Mouse (Mus musculus): ENCODE results near the gene Slc35g3.

Slc35g3 gene

DNA sequence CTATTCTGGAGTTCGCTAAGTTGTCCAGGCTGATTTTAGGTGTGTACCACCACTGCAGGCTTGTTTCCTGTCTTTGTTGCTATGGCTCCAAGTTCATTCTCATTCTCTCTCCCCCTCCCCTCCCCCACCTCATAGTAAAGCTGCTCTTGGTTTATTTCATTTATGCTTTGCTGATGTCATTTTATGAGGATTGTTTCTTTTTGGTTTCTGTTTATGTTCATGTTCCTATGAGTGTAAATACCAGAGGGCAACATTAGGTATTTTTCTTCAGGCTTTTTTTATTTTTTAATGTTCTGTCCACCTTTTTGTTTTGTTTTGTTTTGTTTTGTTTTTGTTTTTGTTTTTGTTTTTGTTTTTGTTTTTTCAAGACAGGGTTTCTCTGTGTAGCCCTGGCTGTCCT lies at the start of gene Slc35g3:
Slc35g3 (minus strand) TSS at position 101 of the 400 bp plus-strand sequence.
- in situ Hi-C loops (cut with MboI, MseI) = loop anchor here (25.0 kb wide), 1 partner anchor 900 kb away; the partner anchor contains the start of genes Eno3, Pfn1 and Spag7

DNA sequence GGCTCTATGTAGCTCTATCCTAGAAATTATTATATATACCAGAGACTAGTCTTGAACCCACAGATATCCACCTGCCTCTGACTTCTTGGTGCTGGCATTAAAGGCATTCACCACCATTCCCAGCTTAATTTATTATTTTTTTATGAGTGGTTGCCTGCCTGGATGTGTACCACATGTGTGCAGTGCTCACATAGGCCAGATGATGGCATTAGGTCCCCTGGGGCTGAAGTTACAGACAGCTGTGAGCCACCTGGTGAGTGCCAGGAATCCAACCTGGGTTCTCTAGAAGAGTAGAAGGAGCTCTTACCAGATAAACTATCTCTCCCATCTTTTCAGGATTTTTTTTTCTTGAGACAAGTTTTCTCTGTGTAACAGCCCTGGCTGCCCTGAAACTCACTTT lies 48.5 kb upstream of the Slc35g3 start:
- in situ Hi-C loops (cut with MboI, MseI) = no loop called here

DNA sequence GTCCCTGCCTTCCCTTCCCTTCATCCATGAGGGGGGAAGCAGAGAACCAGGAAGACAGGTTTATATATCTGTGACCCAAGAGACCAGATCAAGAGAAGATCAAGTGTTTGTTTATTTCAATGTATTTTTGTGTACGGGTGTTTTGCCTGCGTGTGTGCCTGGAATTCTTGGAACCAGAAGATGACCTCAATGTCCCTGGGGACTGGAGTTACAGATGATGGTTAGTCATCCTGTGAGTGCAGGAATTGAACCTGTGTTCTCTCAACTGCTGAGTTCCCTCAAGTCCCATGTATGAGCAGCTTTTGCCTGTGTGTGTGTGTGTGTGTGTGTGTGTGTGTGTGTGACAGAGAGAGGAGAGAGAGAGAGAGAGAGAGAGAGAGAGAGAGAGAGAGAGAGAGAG lies 45.9 kb upstream of the Slc35g3 start:
- in situ Hi-C loops (cut with MboI, MseI) = no loop called here

DNA sequence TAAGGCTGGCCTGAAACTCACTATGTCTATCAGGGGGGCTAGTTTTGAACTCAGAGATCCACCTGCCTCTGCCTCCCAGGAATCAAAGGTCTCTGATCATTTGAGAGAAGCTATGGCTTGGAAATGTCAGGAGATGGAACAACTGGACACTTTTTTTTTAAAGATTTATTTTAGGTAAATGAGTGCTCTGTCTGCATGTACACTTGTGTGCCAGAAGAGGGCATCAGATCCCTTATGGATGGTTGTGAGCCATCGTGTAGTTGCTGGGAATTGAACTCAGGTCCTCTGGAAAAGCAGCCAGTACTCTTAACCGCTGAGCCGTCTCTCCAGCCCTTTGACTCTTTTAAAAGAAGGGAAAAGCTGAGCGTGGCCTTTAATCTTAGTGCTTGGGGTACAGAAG lies 44.6 kb upstream of the Slc35g3 start:
- in situ Hi-C loops (cut with MboI, MseI) = no loop called here

DNA sequence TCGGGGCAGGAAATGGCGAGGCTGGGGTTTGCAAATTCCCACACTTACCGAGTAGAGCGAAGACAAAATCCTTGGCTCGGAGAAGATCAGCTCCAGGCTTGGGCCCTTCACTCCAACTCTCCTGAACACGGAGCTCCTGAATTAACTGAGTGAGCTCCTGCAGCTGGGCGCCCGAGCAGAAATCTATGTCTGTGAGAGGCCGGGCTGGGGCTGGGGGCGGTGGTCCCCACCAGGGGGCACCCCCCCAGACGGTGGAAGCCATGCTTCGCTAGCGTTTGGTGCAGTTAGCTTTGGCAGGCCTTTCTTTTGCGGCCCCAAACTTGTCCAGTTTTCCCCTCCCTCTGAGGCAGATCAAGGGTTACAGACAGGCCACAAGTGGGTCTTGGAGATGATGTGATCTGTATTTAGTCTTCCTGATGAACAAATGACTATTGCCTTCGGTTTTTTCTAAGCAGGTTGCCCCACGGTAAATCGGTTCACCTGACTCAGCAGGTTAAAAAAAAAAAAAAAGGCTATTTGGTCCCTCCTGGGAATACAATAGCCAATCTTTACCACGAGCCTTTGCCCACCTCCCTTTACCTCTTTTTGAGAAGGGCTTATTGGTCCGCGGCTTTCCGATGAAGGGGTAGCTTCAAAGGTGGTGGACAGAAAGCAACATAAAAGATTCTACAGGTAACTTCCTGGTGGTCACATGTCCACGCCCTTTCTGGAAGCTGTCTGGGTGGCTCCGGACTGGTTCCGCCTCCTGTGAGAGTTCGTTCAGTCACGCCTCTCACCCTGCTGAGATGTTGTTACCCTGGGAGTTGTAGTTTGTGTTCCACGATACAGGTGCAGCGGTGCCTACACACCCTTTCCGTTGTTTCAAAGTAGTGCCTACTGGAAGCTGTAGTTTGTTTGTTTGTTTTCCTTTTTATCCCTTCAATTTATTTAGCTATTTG lies 43.5 kb upstream of the Slc35g3 start, which contains the start of gene Tmem102:
Tmem102 (minus strand) TSS at position 653 of the 938 bp plus-strand sequence.
- in situ Hi-C loops (cut with MboI, MseI) = loop anchor here (5.0 kb wide), 1 partner anchor 72 kb away; the partner anchor contains the start of gene Tmem95

DNA sequence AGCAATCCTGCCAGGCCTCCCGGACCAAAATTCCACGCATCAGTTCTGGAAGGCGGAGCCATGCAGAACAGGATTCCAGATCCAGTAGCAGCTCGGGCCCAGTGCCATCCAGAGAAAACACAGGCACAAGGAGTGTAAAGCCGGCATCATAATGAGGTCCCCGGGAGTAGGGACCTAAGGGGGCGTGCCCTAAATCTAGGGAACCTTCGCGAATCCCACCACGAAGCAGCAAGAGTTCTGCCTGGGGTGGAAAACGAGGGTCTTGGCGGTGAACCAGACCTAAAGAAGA lies 42.8 kb upstream of the Slc35g3 start:
- in situ Hi-C loops (cut with MboI, MseI) = loop anchor here (5.0 kb wide), 1 partner anchor 73 kb away; the partner anchor contains the start of gene Tmem95

DNA sequence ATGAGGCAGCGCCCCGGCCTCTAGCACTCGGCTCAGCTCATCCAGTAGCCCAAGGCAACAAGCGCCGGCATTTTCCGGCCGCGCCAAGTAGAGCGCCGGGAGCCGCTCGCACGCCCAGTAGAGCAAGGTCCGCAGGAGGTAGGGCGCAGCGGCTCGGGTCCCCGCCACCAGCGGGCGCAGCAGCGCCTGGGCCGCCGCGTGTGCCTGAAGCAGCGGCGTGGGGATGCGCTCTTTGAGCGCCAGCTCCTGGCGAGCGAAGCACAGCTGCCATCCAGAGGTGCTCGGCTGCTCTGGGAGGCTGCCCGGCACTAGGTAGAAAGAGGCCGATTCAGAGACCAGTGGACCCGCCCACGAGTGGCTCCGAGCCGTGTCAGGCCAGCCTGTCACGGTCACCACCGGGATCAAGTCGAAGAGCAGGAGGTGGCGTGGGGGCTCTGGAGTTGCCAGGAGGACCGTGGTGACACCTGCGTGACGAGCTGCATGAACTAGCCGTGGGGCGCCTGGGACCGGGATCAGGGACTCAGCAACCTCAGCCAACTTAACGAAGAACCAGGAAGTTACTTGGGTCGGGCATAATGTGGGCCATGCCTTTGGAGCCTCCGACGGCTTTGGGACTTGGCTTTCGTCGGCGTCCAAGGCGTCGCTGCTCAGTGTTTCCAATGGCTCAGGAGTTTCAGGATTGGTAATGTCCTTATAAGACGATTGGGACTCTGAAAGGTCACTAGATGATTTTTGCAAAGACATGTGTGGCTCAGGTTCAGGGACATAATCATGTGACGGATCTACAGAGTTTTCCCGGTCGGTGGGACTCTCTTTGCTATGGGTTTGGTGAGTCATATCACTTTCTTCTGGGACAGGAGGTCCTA lies 42.3 kb upstream of the Slc35g3 start:
- in situ Hi-C loops (cut with MboI, MseI) = loop anchor here (5.0 kb wide), 1 partner anchor 73 kb away; the partner anchor contains the start of gene Tmem95

DNA sequence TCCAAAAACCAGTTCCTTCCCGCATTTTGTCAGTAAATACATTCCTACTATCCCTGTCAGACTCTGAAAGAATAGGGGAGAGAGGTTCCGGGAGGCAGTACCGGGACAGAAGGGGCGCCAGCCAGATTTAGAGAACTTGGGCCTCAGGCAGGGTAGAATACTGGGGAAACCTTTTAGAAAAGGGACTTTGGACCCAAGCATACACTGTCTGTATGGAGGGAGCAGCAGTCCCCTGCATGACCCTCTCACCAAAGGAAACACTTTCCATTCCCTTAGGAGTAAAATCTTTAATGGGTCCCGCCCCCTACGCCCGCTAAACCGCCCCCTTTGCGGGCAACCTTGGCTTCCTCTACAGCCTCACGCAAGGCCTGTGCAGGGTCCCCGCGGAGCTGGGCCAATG lies 41.6 kb upstream of the Slc35g3 start:
- in situ Hi-C loops (cut with MboI, MseI) = loop anchor here (5.0 kb wide), 1 partner anchor 74 kb away; the partner anchor contains the start of gene Tmem95

DNA sequence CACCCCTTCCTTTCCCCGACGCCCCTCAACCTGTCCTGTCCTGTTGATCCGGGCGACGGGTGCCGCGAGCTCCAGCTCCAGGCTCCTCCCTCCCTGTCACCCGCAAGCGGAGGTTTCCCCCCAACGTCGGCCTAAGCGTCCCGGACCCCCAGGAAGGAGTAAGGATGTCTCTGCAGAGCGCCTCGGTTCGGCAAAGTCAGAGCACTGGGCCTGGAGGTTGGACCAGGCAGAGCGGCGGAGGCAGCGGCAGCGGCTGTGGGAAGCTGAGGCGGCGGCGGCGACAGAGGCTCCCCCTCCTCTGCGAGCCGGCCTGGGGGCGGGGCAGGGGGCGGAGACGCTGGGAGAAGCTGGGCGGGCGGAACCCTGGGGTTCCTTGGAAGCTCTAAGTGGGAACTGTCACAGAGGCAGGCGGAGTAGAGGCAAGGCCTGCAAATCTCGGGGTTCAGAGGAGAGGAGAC lies 40.9 kb upstream of the Slc35g3 start:
- in situ Hi-C loops (cut with MboI, MseI) = loop anchor here (5.0 kb wide), 1 partner anchor 75 kb away; the partner anchor contains the start of gene Tmem95

DNA sequence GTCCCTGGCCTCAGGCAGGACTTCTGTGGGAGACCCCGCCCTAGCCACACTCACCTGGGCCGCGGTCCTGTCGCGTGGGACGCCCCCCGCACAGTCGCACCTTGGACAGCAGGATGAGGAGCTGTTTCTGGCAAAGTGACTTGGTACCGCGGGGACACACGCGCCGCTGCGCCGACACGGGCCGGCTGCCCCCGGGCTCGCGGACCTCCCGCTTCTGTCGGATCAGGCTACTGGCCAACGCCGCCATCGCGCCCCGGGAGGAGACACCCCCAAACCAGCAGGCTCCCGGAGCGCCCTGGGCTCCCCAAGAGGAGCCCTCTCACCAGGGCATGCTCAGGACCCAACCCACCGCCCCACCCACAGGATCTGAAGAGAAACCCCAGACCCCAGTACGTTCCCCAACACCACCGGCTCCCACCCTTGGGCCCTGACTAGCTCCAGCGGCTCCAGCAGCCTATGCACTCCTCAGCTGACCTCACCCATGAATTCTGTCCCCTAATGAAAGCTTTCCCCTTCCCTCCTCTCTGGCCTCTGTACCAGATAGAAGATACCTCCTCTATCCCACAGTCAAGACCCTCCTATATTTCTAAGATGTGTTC lies 39.7 kb upstream of the Slc35g3 start, which contains the start of gene Fgf11:
Fgf11 (minus strand) TSS at position 479 of the 599 bp plus-strand sequence.
- in situ Hi-C loops (cut with MboI, MseI) = loop anchor here (5.0 kb wide), 1 partner anchor 76 kb away; the partner anchor contains the start of gene Tmem95

DNA sequence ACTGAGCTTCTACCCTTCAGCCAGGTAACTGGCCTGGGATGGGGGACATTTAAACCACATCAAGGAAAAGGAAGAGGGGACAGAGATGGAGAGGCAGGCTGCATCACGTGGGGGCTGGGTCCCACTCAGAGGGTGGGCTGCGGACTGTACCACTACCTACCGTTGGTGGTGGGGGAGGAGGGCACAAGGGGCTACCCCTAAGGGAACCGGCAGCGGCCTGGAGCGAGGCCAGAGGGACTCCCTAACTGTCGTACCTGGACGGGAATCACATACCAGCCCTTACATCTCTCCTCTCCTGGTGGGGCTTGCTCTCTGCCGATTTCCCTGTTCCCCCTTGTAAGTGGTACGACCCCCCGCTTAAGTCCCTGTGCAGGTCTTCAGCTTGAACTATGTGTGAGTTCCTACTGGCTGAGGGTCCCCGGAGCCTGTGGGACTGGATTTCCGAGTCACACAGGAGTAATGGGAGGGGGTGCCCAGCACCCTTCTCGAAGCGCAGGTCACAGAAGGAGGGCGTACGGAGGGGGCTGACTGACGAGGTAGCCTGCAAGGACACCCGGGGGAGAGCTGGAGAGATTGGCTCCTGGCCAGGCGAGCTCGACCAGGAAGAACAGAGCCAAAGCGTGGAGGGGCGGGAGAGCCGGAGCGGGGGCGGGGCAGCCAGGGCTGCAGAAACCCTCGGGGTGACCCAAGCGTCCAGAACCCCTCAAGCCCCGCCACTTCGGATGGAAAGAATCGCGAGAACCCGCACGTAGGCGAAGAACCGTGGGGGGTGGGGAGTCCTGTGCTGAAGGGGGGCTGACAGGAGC lies 38.8 kb upstream of the Slc35g3 start:
- in situ Hi-C loops (cut with MboI, MseI) = loop anchor here (5.0 kb wide), 1 partner anchor 77 kb away; the partner anchor contains the start of gene Tmem95

DNA sequence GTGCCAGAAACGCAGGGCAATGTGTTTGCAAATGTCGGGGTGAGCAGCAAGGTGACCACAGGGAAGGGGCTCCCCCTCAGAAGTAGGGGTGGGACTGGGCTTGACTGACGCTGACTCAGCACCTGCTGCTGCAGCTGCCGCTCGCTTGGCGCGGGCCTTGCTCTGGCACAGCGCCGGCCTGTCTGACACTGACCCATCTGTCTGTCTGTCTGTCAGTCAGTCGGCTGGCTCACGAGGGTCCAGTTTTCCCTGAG lies 38.3 kb upstream of the Slc35g3 start:
- in situ Hi-C loops (cut with MboI, MseI) = loop anchor here (5.0 kb wide), 1 partner anchor 77 kb away; the partner anchor contains the start of gene Tmem95

DNA sequence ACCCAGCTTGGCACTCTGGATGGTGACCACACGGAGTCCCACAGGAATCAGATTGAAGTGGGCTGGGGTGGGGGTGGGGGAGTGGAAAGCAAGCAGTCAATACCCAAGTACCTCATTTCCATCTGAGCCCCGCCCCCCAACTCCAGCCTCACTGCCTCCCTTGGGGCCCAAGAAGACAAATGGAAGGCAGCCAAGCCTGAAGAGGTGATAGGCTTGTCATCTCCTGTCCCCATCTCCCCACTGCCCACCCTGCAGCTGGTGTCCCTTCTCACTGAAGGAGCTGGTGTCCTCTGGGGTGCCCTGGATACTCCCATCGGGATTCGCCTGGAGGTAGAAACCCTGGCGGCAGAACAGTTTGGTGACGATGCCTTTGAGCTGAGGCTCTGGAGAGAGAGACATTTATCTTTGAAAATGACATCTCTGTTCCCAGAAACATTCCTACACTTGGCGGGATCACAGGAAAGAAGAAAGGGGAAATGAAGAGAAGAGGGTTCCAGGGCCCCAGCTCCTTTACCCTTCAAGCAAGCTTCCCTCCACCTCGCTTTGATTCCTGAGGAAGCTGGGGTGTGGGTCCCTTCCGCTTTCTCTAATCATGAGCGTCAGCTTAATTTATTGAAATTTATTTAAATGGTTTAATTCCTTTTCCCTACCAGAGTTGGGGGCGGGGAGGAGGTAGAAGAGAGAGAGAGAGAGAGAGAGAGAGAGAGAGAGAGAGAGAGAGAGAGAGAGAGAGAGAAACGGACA lies 37.8 kb upstream of the Slc35g3 start:
- in situ Hi-C loops (cut with MboI, MseI) = loop anchor here (5.0 kb wide), 2 partner anchors 38 to 78 kb away; partner anchors contain the start of genes Nlgn2, Tmem256 and Tmem95

DNA sequence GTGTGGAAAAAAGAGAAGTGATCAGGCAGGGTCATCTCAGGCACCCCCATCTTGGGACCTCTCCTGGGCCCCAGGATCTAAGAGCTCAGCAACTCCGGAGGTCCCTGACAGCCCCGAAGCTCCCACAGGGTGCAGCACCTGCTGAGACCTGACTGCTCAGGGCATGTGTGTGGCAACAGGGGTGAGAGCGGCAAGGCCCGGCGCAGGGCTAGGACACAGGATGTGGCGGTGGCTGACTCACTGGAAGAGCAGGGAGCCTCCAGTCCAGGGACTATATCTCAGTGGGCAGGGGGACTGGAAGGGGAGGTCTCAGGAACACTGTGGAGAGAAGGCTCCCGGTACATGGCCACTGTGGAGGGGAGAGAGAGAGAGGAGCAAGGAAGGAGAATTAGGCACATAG lies 36.2 kb upstream of the Slc35g3 start:
- in situ Hi-C loops (cut with MboI, MseI) = loop anchor here (5.0 kb wide), 1 partner anchor 39 kb away; the partner anchor contains the start of genes Nlgn2 and Tmem256

DNA sequence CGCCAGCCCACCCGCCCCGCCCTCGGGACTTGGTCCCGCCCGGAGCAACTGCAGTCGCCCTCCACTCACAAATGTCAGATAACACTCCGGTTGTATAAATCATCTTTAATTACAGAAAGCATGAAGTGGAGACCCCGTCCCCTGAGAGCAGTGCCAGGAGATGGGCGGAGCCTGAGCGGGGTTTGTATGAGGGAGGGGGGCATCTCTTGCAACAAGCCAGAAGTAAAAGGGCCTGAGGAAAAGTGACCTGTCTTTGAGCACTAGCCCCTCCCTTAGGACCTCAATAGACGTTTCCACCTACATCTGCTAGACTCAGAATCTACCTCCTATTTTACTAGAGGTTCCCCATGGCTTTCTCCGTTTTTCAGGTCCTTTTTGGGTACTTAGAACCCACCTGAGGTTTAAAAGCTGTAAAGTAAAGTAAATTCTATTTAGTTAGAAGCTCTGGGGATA lies 34.2 kb upstream of the Slc35g3 start:
- in situ Hi-C loops (cut with MboI, MseI) = loop anchor here (5.0 kb wide), 1 partner anchor 41 kb away; the partner anchor contains the start of genes Nlgn2 and Tmem256

DNA sequence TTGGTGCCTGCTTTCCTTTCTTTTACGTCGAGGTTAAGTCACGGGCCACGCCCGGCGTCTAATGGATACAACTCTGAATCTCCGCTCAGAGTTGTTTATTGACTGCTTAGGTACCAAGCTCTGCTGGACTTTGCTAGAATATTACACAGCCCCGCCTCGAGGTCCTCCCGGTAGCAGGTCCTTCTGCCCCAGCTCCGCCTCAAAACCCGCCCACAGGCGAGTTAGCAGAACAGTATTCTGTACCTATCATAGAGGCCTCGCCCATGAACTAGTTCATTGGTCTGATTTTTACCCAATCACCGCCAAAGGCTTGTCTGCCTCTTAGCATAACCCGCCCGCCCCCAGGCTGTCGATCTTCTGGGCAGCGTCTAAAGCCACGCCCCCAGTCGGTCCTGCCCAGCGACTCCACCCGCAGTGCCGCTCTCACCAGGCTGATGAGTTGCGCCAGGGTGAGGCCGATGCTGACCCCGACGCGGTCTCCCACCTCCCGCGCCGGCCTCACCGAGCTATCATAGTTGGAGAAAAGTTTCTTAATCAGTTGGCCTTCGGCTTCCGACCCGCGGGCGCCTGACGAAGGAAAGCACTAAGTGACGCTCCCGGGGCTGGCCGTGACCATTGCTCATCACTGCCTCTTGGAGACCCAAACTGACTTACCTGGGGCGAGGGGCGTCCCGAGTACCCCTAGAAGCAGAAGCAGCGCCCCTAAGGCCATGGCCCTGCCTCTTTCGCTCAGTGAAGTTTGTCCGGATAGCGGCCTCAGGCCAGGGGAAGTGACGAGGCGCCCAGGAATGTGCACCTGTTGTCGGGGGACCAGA lies 33.6 kb upstream of the Slc35g3 start, which contains the start of gene Chrnb1:
Chrnb1 (minus strand) TSS at position 776 of the 815 bp plus-strand sequence.
- in situ Hi-C loops (cut with MboI, MseI) = loop anchor here (5.0 kb wide), 1 partner anchor 42 kb away; the partner anchor contains the start of genes Nlgn2 and Tmem256

DNA sequence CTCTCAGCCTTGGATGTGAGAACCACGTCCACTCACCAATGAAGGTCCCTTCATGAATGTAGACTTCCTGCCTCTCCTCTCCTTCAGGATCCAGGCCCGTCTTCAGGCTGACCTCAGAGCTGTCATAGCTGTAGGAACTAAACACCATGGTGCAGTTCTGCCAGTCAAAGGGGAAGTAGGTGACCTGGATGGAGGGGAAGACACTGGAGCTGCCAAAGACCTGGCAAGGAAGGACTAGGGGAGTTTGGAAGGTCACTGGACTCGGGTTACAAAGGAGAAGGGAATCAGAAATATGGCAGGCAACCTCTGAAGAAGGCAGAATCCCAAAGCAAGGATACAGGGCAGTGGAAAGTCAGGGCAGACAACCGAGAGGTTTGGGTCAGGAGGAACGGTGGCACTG lies 31.7 kb upstream of the Slc35g3 start:
- in situ Hi-C loops (cut with MboI, MseI) = no loop called here

DNA sequence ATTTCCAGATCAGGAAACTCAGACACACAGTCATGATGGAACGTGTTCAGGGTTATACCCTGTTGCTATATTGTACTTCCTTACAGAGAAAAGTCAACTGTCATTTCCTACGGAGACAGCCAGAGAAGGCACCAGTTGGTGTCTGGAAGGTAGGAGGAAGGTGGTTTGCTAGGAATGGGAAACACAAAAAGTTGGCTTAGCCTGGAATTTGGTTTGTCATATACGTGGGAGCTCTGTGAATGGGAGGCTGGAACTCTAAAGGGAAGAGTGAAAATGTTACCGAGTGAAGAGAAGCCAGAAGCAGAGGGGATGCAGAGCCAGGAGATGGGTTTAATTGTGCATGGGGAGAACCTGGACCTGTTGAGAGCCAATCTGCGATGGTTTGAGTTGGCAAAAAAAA lies 29.7 kb upstream of the Slc35g3 start:
- in situ Hi-C loops (cut with MboI, MseI) = no loop called here
